Mouse (Mus musculus): ENCODE measurements around the gene Ror1. TPM values are rescaled to one million over a fixed set of nuclear protein-coding genes. Genes with fewer than 3 reads are reported as not detected.

The Ror1 gene
- 15.8 and 16.7 TPM in 2 replicates for polyA plus RNA-seq (2015; fragmentation: Nextera tagmentation; extraction: Ambion mirVana)

- under 1% methylated on average over 68 of the region's 76 CpGs for WGBS
- Histone ChIP-seq H3K36me3 (no peaks in the 10 kb centered on the region), H3K27me3 (no peaks in the 10 kb centered on the region), H3K27ac (peak within 1 kb of the TSS; percentile 93), H3K9ac (peak within 1 kb of the TSS; percentile 71), H3K4me2 (peak within 1 kb of the TSS; percentile 61), H3K4me3 (peak within 1 kb of the TSS; percentile 66), H3K9me3 (no peaks in the 10 kb centered on the region), H3K4me1 (peaks cover 29% of the 10 kb centered on the region)
- peak; percentile 91 for ATAC-seq (ENCODE audit: borderline replicate concordance, extremely low read depth, low FRiP score, low TSS enrichment)
Observed at GRCm38 (mm10) chr4:100095685-100096595, at the start of gene Ror1. Ror1 (plus strand) TSS chr4:100095791.

GRCm38 (mm10) chr4:100047066-100047465 is 48.5 kb upstream of the Ror1 start:
- H3K36me3 ChIP-seq = no peaks in the 10 kb centered on the region
- H3K4me2 ChIP-seq = no peak overlapping the region
- WGBS = 60% methylated on average over 6 of the region's 6 CpGs
- no peak overlapping the region for H3K9ac ChIP-seq
- no peak for ATAC-seq (ENCODE audit: borderline replicate concordance, extremely low read depth, low FRiP score, low TSS enrichment)
- H3K27ac ChIP-seq = no peak overlapping the region
- no peak overlapping the region for H3K4me3 ChIP-seq
- H3K27me3 ChIP-seq = no peaks in the 10 kb centered on the region
- H3K4me1 ChIP-seq = peaks cover 23% of the 10 kb centered on the region
- no peaks in the 10 kb centered on the region for H3K9me3 ChIP-seq

GRCm38 (mm10) chr4:100048351-100048950 is 47.1 kb upstream of the Ror1 start:
- Histone ChIP-seq H3K9ac (no peak overlapping the region), H3K27ac (peak overlapping the region; percentile 9; the same call in 1 of the 2 replicates), H3K27me3 (no peaks in the 10 kb centered on the region), H3K9me3 (no peaks in the 10 kb centered on the region), H3K4me3 (no peak overlapping the region), H3K4me2 (no peak overlapping the region), H3K4me1 (peaks cover 19% of the 10 kb centered on the region), H3K36me3 (no peaks in the 10 kb centered on the region)
- no peak for ATAC-seq (ENCODE audit: borderline replicate concordance, extremely low read depth, low FRiP score, low TSS enrichment)
- WGBS = 41% methylated on average over 7 of the region's 7 CpGs

GRCm38 (mm10) chr4:100051767-100052166 is 43.8 kb upstream of the Ror1 start:
- Histone ChIP-seq H3K4me3 (no peak overlapping the region), H3K9ac (no peak overlapping the region), H3K27ac (no peak overlapping the region), H3K9me3 (no peaks in the 10 kb centered on the region), H3K27me3 (no peaks in the 10 kb centered on the region), H3K4me2 (no peak overlapping the region), H3K4me1 (peaks cover 15% of the 10 kb centered on the region), H3K36me3 (no peaks in the 10 kb centered on the region)
- no peak for ATAC-seq (ENCODE audit: borderline replicate concordance, extremely low read depth, low FRiP score, low TSS enrichment)

- no peaks in the 10 kb centered on the region for H3K9me3 ChIP-seq
- no peak overlapping the region for H3K4me2 ChIP-seq
- no peak overlapping the region for H3K9ac ChIP-seq
- peaks cover 15% of the 10 kb centered on the region for H3K4me1 ChIP-seq
- no peak overlapping the region for H3K4me3 ChIP-seq
- 62% methylated on average over 3 of the region's 3 CpGs for WGBS
- H3K27me3 ChIP-seq = no peaks in the 10 kb centered on the region
- H3K27ac ChIP-seq = no peak overlapping the region
- H3K36me3 ChIP-seq = no peaks in the 10 kb centered on the region
- no peak for ATAC-seq (ENCODE audit: borderline replicate concordance, extremely low read depth, low FRiP score, low TSS enrichment)
Observed at GRCm38 (mm10) chr4:100052258-100052657, 43.3 kb upstream of the Ror1 start.

GRCm38 (mm10) chr4:100056046-100056445 is 39.5 kb upstream of the Ror1 start:
- Histone ChIP-seq H3K9ac (no peak overlapping the region), H3K36me3 (no peaks in the 10 kb centered on the region), H3K27ac (no peak overlapping the region), H3K4me3 (no peak overlapping the region), H3K27me3 (no peaks in the 10 kb centered on the region), H3K4me1 (peaks cover 5% of the 10 kb centered on the region; the same call in 1 of the 2 replicates), H3K9me3 (no peaks in the 10 kb centered on the region), H3K4me2 (no peak overlapping the region)
- 52% methylated on average over 9 of the region's 9 CpGs for WGBS
- no peak for ATAC-seq (ENCODE audit: borderline replicate concordance, extremely low read depth, low FRiP score, low TSS enrichment)

- no peak overlapping the region for H3K27ac ChIP-seq
- H3K36me3 ChIP-seq = no peaks in the 10 kb centered on the region
- H3K4me3 ChIP-seq = no peak overlapping the region
- no peaks in the 10 kb centered on the region for H3K27me3 ChIP-seq
- no peak overlapping the region for H3K4me2 ChIP-seq
- H3K9me3 ChIP-seq = no peaks in the 10 kb centered on the region
- 65% methylated on average over 4 of the region's 4 CpGs for WGBS
- H3K4me1 ChIP-seq = peaks cover 9% of the 10 kb centered on the region; the same call in 1 of the 2 replicates
- H3K9ac ChIP-seq = no peak overlapping the region
- ATAC-seq (ENCODE audit: borderline replicate concordance, extremely low read depth, low FRiP score, low TSS enrichment) = no peak
Observed at GRCm38 (mm10) chr4:100056446-100056845, 39.1 kb upstream of the Ror1 start.

GRCm38 (mm10) chr4:100057381-100057780 is 38.2 kb upstream of the Ror1 start:
- Histone ChIP-seq H3K27me3 (no peaks in the 10 kb centered on the region), H3K9ac (no peak overlapping the region), H3K36me3 (no peaks in the 10 kb centered on the region), H3K9me3 (no peaks in the 10 kb centered on the region), H3K4me3 (no peak overlapping the region), H3K4me2 (no peak overlapping the region), H3K4me1 (peaks cover 12% of the 10 kb centered on the region; the same call in 1 of the 2 replicates), H3K27ac (no peak overlapping the region)
- no peak for ATAC-seq (ENCODE audit: borderline replicate concordance, extremely low read depth, low FRiP score, low TSS enrichment)
- WGBS = 68% methylated on average over 13 of the region's 13 CpGs

- H3K4me3 ChIP-seq = no peak overlapping the region
- WGBS = 88% methylated on average over 5 of the region's 5 CpGs
- H3K9ac ChIP-seq = no peak overlapping the region
- peaks cover 12% of the 10 kb centered on the region; the same call in 1 of the 2 replicates for H3K4me1 ChIP-seq
- no peaks in the 10 kb centered on the region for H3K9me3 ChIP-seq
- no peaks in the 10 kb centered on the region for H3K36me3 ChIP-seq
- no peak for ATAC-seq (ENCODE audit: borderline replicate concordance, extremely low read depth, low FRiP score, low TSS enrichment)
- no peak overlapping the region for H3K27ac ChIP-seq
- H3K27me3 ChIP-seq = no peaks in the 10 kb centered on the region
- no peak overlapping the region for H3K4me2 ChIP-seq
Observed at GRCm38 (mm10) chr4:100058631-100059030, 37.0 kb upstream of the Ror1 start.

- WGBS = 60% methylated on average over 3 of the region's 3 CpGs
- H3K36me3 ChIP-seq = no peaks in the 10 kb centered on the region
- no peak overlapping the region for H3K27ac ChIP-seq
- peaks cover 12% of the 10 kb centered on the region; the same call in 1 of the 2 replicates for H3K4me1 ChIP-seq
- H3K4me3 ChIP-seq = no peak overlapping the region
- H3K9ac ChIP-seq = no peak overlapping the region
- no peaks in the 10 kb centered on the region for H3K27me3 ChIP-seq
- no peaks in the 10 kb centered on the region for H3K9me3 ChIP-seq
- ATAC-seq (ENCODE audit: borderline replicate concordance, extremely low read depth, low FRiP score, low TSS enrichment) = no peak
- H3K4me2 ChIP-seq = no peak overlapping the region
Observed at GRCm38 (mm10) chr4:100059811-100060210, 35.8 kb upstream of the Ror1 start.

GRCm38 (mm10) chr4:100061396-100062066 is 34.1 kb upstream of the Ror1 start:
- WGBS = 48% methylated on average over 19 of the region's 19 CpGs
- ATAC-seq (ENCODE audit: borderline replicate concordance, extremely low read depth, low FRiP score, low TSS enrichment) = no peak; the same call in 1 of the 2 replicates
- Histone ChIP-seq H3K4me1 (peaks cover 12% of the 10 kb centered on the region; the same call in 1 of the 2 replicates), H3K9ac (no peak overlapping the region), H3K27ac (no peak overlapping the region), H3K27me3 (no peaks in the 10 kb centered on the region), H3K4me3 (no peak overlapping the region), H3K9me3 (no peaks in the 10 kb centered on the region), H3K36me3 (no peaks in the 10 kb centered on the region), H3K4me2 (no peak overlapping the region)
